ENCODE assay signal across 15 mouse cellular contexts in genomic region chr9:25175978-25176377, GRCm38 (mm10). TPM values are rescaled to one million over a fixed set of nuclear protein-coding genes. Genes with fewer than 3 reads are reported as not detected.
DNase-seq lines count a peak whose midpoint lies in the region; ATAC-seq and TF ChIP-seq lines count a peak whose summit lies in the region.
"Had no signal": no experiment of that assay in that cellular context is flagged by ENCODE, and none has a peak within 500 bp of the region (broad histone marks: within the 10 kb centered on the region; RNA-seq: fewer than 3 reads in every experiment).

No protein-coding gene starts in this region.

- no peaks in the 10 kb centered on the region for H3K27me3 ChIP-seq in heart, postnatal 0 days (ENCODE audit: control insufficient read depth, insufficient read depth, low read length)
- H3K27me3 ChIP-seq: kidney, embryonic 15.5 days; neural tube, embryonic 15.5 days had no signal

- H3K36me3 ChIP-seq in heart, postnatal 0 days (replicated peaks; ENCODE audit: control insufficient read depth, insufficient read depth, low read length), result no peaks in the 10 kb centered on the region
- H3K36me3 ChIP-seq: kidney, embryonic 15.5 days; neural tube, embryonic 15.5 days had no signal

- no peak overlapping the region for H3K4me2 ChIP-seq in heart, postnatal 0 days (ENCODE audit: low read depth, low read length)
- H3K4me2 ChIP-seq: kidney, embryonic 15.5 days; midbrain, embryonic 11.5 days; neural tube, embryonic 15.5 days had no signal

- ATAC-seq in heart, postnatal 0 days (ENCODE audit: insufficient read depth, low read depth), result no peak
- ATAC-seq in monocyte, adult 5-6 weeks (replicated peaks; ENCODE audit: insufficient number of reproducible peaks, low FRiP score, low TSS enrichment, poor library complexity, severe bottlenecking), result no peak

- peak; percentile 34 to 59 for DNase-seq in cerebellum, postnatal 10 days
- DNase-seq in cerebellum, adult 11 months, result no peak
- DNase-seq in kidney, postnatal 10 days, result peak; percentile 20
- no peak for DNase-seq in kidney, postnatal 4 days
- peak; percentile 12 for DNase-seq in brain, embryonic 14.5 days (ENCODE audit: low read depth)
- no peak for DNase-seq in heart, postnatal 0 days (ENCODE audit: low spot score)
- DNase-seq in urinary bladder, postnatal 36 days (ENCODE audit: low spot score in 2 of 2), result no peak
- DNase-seq: adrenal gland, postnatal 25 days; lung, adult 2 months; thymus, postnatal 14 days had no signal

- no peaks in the 10 kb centered on the region for H3K9me3 ChIP-seq in heart, postnatal 0 days (replicated peaks; ENCODE audit: control insufficient read depth, low read length)
- H3K9me3 ChIP-seq: kidney, embryonic 15.5 days; neural tube, embryonic 15.5 days had no signal

- 74% methylated on average over 6 of the region's 6 CpGs for WGBS in heart, postnatal 0 days

- H3K4me3 ChIP-seq in heart, postnatal 0 days (ENCODE audit: low read depth, low read length), result no peak overlapping the region
- H3K4me3 ChIP-seq: erythroblast, embryonic 14.5 days; kidney, embryonic 15.5 days; neural tube, embryonic 15.5 days had no signal

- TF ChIP-seq EP300 in heart, postnatal 0 days (IDR thresholded peaks at IDR 0.05; ENCODE audit: low read depth), result no peak

- no peak for TF ChIP-seq CTCF in brain, embryonic 14.5 days (IDR thresholded peaks at IDR 0.05; ENCODE audit: borderline replicate concordance, extremely low read depth, insufficient read depth, insufficient read length)
- no peak for TF ChIP-seq CTCF in heart, postnatal 0 days (IDR thresholded peaks at IDR 0.05; ENCODE audit: low read depth)

- H3K9ac ChIP-seq in heart, postnatal 0 days (replicated peaks; ENCODE audit: low read depth, low read length), result no peak overlapping the region
- H3K9ac ChIP-seq: kidney, embryonic 15.5 days; neural tube, embryonic 15.5 days had no signal

- TF ChIP-seq POLR2A in brain, embryonic 14.5 days (IDR thresholded peaks at IDR 0.05; ENCODE audit: borderline replicate concordance, extremely low read depth, insufficient read depth, insufficient read length, poor library complexity, severe bottlenecking), result no peak

- H3K4me1 ChIP-seq in heart, postnatal 0 days (ENCODE audit: control insufficient read depth, insufficient read depth), result peaks cover 17% of the 10 kb centered on the region
- H3K4me1 ChIP-seq: neural tube, embryonic 15.5 days had no signal

- H3K27ac ChIP-seq in heart, postnatal 0 days (ENCODE audit: low read depth), result peak overlapping the region; percentile 92

RNA-seq across cellular contexts. Expression of gene Herpud2, which starts 24.4 kb away (rescaled TPM):
- 34.6 and 35.8 TPM in 2 replicates for polyA plus RNA-seq in brain, embryonic 14.5 days (2012; rRNA removed)
- total RNA-seq in heart, postnatal 0 days (2014; rRNA removed; ENCODE audit: low replicate concordance), result 17.5 and 27.9 TPM in 2 replicates
- polyA plus RNA-seq in heart, postnatal 0 days (2015; fragmentation: Nextera tagmentation; extraction: Ambion mirVana), result 26.4 and 27.7 TPM in 2 replicates
- total RNA-seq in monocyte, adult 5-6 weeks (2017), result 25.8 to 45.1 TPM (median 36.1 TPM) in 3 replicates

Comparison
In these comparisons a context has a peak if more than half of its experiments do, and no peak if none do; other contexts are left out.
1. DNase-seq: peak in cerebellum, postnatal 10 days (2 of 2), kidney, postnatal 10 days (single experiment) and brain, embryonic 14.5 days (single experiment); none in cerebellum, adult 11 months (single experiment), kidney, postnatal 4 days (0 of 2), heart, postnatal 0 days (single experiment) and urinary bladder, postnatal 36 days (0 of 2).